Mouse (Mus musculus) CH12.LX (cell line): ENCODE results near the gene Dexi.

Experiments
- BHLHE40 ChIP-seq: IDR thresholded peaks from 2 replicates; pipeline ENCODE4 v1.6.1; 2011; ENCODE audit warnings: mild to moderate bottlenecking, low read depth, low read length, improper control_type of control experiment
- CHD2 ChIP-seq: IDR thresholded peaks from 2 replicates; pipeline ENCODE4 v1.6.1; 2011; ENCODE audit warnings: low read length, improper control_type of control experiment
- CTCF ChIP-seq, 2 experiments: IDR thresholded peaks in 1 of 2; conservative IDR thresholded peaks in 1 of 2; 2 replicates each; pipeline ENCODE4 v1.5.1; 2011 to 2012; ENCODE audit warnings: low read depth in 2 of 2, low read length in 2 of 2, improper control_type of control experiment in 1 of 2, inconsistent platforms in 1 of 2, mild to moderate bottlenecking in 1 of 2, moderate library complexity in 1 of 2
- ELF1 ChIP-seq: IDR thresholded peaks from 2 replicates; pipeline ENCODE4 v1.6.1; 2014; ENCODE audit warnings: low read depth, mild to moderate bottlenecking, inconsistent platforms, low read length, improper control_type of control experiment
- KAT2A ChIP-seq: IDR thresholded peaks from 2 replicates; pipeline ENCODE4 v1.6.1; 2012; ENCODE audit warnings: low read length, improper control_type of control experiment, inconsistent platforms; ENCODE audit not compliant: insufficient replicate concordance
- NRF1 ChIP-seq: IDR thresholded peaks from 2 replicates; pipeline ENCODE4 v1.6.1; 2014; ENCODE audit warnings: low read depth, mild to moderate bottlenecking, inconsistent platforms, low read length, improper control_type of control experiment, moderate library complexity
- POLR2A ChIP-seq: IDR thresholded peaks from 2 replicates; pipeline ENCODE4 v1.6.1; 2011; ENCODE audit warnings: low read depth, mild to moderate bottlenecking, improper control_type of control experiment, low read length
- ZC3H11A ChIP-seq: IDR thresholded peaks from 2 replicates; pipeline ENCODE4 v1.6.1; 2012; ENCODE audit warnings: low read depth, mild to moderate bottlenecking, inconsistent platforms, low read length, improper control_type of control experiment
- ZKSCAN1 ChIP-seq: IDR thresholded peaks from 2 replicates; pipeline ENCODE4 v1.6.1; 2012; ENCODE audit warnings: low read depth, inconsistent platforms, low read length, improper control_type of control experiment, borderline replicate concordance

DNA sequence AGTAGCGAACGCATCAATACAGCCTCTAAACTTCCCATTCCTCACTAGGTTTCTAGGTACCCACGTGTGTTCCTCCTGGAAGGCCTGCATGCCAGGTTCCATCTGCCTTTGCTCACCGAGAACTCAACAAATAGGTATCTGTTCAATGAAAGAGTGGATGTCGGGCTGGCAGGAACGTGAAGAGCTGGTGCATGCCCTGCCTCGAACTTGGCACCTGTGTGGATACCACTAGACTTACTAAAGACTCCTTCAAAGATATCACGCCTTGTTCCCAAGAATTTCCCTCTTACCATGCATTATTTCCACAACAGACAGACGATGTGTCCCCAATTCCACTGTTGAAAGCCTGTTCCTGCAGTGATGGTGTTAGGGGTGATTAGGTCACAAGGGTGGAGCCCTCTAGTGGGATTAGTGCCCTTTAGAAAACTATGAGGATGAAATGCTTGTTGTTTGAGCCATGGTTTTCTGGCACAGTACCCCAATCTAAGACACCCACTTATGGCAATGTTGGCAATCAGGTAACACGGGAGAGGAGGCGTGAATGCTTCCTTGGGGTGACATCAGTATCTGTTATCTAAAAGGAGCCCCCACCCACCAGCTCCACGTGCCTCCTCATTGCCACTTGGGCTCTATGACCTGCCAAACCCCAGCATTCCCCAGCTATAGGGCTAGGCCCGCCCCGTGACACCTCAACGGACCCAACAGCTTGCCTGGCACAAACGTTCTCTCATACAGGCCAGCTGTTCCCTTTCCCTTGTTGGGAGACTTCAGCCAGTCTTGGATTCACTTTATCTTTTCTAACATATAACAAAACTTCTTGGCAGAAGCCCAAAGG, 1.9 kb downstream of the Dexi start:
- TF ChIP-seq CTCF (conservative IDR thresholded peaks at IDR 0.05 in 1 of 2, IDR thresholded peaks at IDR 0.05 in 1 of 2; ENCODE audit: low read depth in 2 of 2, low read length in 2 of 2) = peak in 1 of 2 experiments; percentile 59; a peak in 2 of 4 replicates
- TF ChIP-seq ELF1 = no peak
- no peak for TF ChIP-seq NRF1
- no peak for TF ChIP-seq ZC3H11A
- TF ChIP-seq POLR2A = no peak
- TF ChIP-seq BHLHE40 = no peak
- TF ChIP-seq KAT2A = no peak
- no peak for TF ChIP-seq CHD2
- TF ChIP-seq ZKSCAN1 = no peak
